Mouse (Mus musculus): ENCODE data around the gene Ssbp3.

GRCm38 (mm10) chr4:106900718-106901117 is 9.8 kb upstream of the Ssbp3 start:
- TF ChIP-seq CTCF (IDR thresholded peaks at IDR 0.05; ENCODE audit: insufficient read depth, low read depth, low read length) = no peak
- no peak for TF ChIP-seq POLR2A (IDR thresholded peaks at IDR 0.05; ENCODE audit: insufficient read depth, low read depth, low read length)
